Mouse (Mus musculus) urinary bladder, postnatal 25 days (tissue): Measurements from ENCODE around the gene B3galt5.

Experiments used
- DNase-seq: peaks from one replicate; pipeline ENCODE4 v3.0.0; 2022; ENCODE audit warnings: low spot score

The B3galt5 gene

GRCm38 (mm10) chr16:96258429-96258828, 22.8 kb downstream of the B3galt5 start:
- DNase-seq = no peak

DNA sequence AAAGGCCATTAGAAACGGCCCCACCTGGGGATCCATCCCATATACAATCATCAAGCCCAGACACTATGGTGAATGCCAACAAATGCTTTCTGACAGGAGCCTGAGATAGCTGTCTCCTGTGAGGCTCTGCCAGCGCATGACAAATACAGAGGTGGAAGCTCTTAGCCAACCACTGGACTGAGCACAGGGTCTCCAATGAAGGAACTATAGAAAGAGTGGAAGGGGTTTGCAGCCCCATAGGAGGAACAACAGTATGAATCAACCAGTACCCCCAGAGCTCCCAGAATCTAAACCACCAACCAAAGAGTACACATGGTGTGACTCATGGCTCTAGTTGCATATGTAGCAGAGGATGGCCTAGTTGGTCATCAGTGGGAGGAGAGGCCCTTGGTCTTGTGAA, 36.1 kb downstream of the B3galt5 start:
- no peak for DNase-seq

DNA sequence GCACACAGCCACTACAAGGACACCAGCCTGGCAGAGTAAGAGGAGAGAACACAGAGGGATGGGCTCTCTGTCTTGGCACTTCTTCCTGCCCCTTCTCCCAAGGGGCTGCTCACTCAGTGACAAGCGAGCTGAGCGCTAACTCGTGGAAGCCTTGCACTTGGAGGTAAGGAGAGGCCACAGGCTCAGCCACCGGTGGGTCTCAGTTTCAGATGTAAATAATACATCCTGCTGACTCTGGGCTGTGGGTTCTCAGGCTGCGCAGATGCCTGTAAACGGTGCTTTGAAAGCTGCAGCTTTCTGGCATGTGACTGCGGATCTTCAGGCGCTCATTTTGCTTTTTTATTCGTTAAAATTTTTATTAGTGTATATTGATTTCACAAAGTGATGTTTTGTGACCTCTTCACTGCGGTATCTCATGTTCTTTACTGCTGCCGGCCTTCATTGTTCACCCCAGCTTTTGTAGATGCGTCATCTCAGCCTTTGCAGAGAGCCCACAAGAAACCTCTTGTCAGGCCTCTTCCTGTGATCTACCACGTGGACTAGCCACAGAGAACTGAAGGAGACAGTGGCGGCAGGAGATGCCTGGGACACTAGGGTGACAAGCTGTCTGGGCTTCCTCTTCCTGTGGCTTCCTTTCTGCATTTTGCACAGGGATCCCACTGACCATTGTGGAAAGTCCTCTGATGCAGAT, 37.5 kb downstream of the B3galt5 start:
- no peak for DNase-seq

- no peak for DNase-seq
Measured at GRCm38 (mm10) chr16:96276596-96276995, 41.0 kb downstream of the B3galt5 start.

GRCm38 (mm10) chr16:96278491-96279224, 43.1 kb downstream of the B3galt5 start:
- DNase-seq = no peak

GRCm38 (mm10) chr16:96280719-96281605, 45.4 kb downstream of the B3galt5 start:
- peak; percentile 8 for DNase-seq

GRCm38 (mm10) chr16:96282566-96282965, 47.0 kb downstream of the B3galt5 start:
- no peak for DNase-seq

DNA sequence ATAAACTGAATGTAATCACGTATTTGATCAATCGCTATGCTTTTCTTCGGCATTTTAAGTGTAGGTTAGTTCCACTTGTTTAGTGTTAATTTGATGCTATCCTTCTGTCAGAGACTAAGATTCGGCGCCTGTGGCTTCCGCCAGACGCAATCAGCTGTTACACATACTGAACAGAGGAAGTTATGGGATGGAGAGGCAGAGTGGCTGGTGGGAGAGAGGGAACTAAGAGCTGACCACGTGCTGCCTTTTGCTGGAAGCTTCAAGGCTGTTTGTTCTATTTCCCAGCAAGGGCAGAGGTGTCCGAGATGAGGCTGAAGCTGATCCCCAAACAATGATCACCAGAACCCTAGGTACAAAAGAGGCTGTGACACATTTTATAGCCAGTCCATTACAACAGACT, 56.3 kb downstream of the B3galt5 start:
- no peak for DNase-seq

DNA sequence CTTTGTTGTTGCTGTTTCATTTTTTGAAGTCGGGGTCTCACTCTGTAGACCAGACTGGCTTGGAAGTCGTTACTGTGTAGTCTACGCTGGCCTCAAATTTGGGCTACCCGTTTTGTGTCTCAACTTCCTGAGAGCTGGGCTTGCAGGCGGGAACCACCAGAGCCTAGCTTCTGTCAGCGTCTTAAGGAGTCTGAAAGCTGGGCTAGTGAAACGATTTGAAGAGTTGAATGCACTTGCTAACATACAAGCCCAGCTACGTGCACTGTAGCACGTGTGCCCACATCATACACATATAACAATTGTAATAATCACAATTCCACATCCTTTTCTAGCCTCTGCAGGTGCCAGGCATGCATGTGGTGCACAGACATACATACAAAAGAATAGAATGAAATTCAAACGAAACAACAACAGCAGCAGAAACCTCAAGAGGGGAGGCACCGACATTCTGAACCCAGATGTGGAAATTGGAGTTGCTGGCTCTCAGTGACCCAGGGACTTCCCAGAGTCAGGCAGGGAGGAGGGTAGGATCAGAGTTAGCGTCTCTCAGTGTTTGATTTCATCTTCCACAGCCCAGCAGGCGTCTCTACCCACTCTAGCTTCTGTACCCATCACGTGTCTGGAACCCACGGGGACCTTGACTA, 57.1 kb downstream of the B3galt5 start:
- DNase-seq = no peak

DNA sequence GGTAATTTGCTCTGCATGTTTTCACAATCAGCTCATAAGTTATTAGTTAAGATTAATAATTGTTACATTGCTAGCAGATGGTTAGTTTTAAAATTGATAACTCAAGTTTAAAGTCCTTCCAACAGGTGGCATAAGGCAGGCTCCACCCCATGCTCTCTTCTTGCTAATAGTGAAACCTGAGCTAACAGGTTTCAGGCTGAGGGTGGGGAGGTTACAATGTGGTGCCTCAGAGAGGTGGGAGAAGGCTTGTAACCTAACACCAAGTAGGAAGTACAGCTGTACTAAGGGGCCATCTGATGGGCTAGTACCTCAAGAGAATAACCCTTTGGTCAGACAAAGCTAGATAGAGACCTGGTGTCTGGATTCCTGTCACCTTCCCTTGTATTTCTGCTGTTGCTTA, 62.5 kb downstream of the B3galt5 start:
- DNase-seq = no peak

DNA sequence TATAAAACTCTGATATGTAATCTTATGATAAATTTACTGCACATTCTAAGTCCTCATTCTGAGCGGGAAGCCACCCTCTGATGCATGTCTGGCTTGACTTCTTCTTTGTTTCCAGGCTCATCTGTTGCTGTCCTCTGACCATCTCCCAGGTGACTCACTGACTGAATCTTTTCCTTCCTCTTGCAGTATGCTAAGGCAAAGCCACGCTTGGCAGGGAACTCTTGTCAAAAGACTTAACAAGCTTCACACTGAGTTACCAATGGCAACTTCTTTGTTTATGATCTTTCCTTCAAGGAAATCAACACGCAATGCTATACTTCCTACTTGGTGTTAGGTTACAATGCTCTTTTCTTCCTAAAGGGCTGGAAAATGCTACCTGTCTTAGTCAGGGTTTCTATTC, 63.0 kb downstream of the B3galt5 start:
- DNase-seq = no peak

DNA sequence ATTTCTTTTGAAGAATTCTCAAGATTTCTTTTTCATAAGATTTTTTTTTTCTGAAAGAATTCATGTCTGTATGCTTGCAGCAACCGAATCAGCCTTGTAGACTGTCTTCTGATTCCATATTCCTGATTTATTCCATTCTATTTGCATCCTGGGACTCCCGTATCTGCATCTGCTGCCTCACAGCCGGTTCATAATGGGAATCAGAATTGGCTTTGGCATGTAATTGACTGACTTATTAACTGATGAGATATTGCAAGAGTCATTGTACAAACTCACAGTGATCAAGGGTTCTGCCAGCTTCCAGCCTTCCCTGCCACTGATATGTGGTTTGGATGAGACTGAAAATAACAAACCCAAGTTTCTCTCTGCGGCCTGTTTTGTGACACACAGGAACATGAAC, 67.8 kb downstream of the B3galt5 start:
- DNase-seq = no peak

GRCm38 (mm10) chr16:96304438-96304837, 68.8 kb downstream of the B3galt5 start:
- no peak for DNase-seq

DNA sequence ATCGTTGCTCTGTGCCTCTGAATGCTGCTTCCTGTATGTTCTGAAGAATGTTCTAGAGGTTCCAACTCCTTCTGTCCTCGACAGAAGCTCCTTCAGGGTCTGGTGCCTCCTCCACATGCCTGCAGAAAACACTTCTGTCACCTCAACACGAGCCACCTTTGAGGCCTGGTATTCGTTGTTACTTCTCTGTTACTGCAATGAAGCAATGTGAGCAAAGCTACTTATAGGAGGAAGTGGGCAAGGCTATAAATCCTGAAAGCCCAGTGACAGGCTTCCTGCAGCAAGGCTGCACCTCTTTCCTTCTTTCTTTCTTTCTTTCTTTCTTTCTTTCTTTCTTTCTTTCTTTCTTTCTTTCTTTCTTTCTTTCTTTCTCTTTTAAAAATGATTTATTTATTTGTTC, 71.3 kb downstream of the B3galt5 start:
- DNase-seq = no peak

- DNase-seq = no peak
Measured at GRCm38 (mm10) chr16:96317803-96318202, 82.2 kb downstream of the B3galt5 start.

DNA sequence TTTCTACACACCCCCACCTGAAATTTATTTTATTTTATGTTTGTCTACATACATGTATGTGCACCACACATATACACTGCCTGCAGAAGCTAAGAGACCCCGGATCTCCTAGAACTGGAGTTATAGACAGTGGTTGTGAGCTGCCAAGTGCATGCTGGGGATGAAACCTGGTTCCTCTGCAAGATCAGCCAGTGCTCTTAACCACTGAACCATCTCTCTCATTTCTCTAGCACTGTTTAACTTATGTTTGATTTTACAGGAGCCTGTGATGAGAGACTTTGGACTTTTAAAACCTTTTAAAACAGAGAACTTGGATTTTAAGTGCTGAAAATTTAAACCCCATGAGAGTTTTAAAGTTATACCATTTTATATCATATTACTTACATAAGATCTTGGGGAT, 87.1 kb downstream of the B3galt5 start:
- DNase-seq = no peak

DNA sequence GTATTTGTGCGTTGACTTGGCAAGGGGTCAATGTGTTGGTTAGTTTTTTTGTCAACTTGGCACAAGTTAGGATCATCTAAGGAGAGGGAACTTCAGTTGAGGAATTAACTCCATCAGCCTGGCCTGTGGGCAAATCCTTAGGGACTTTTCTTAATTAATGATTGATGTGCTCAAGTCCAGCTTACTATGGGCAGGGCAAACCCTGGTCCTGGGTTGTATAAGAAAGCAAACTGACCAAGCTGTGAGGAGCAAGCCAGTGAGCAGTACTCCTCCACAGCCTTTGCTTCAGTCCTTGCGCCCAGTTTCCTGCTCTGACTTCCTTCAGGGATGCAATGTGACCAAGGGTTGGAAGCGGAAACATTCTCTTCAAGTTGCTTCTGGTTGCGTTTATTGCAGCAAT, 87.6 kb downstream of the B3galt5 start:
- DNase-seq = no peak

- DNase-seq = no peak
Measured at GRCm38 (mm10) chr16:96326110-96326999, 90.8 kb downstream of the B3galt5 start.

- DNase-seq = peak; percentile 36
Measured at GRCm38 (mm10) chr16:96327251-96327650, 91.7 kb downstream of the B3galt5 start.

- no peak for DNase-seq
Measured at GRCm38 (mm10) chr16:96339570-96339969, 104.0 kb downstream of the B3galt5 start.

DNA sequence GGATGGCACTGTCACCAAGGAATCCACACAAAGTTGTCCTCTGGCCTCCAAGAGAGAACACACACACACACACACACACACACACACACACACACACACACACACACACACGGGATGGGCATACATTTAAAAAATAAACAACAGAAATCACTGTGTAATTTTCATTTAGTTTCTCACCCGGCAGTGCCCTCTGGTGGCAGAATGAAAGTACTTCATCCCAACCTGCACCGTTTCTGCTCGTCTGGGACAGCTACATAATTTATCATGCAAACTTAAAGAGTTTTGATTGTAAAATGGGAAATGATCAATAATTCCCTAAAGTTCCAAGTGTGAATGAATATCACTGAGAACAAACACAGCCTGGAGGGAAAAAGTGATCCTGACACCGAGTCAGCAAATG, 105.7 kb downstream of the B3galt5 start:
- peak; percentile 43 for DNase-seq
